Mouse (Mus musculus) CH12.LX (cell line): ENCODE data around the gene Serpina9.

Source experiments
- CTCF ChIP-seq, 2 experiments: IDR thresholded peaks in 1 of 2; conservative IDR thresholded peaks in 1 of 2; 2 replicates each; pipeline ENCODE4 v1.5.1; 2011 to 2012; ENCODE audit warnings: low read depth in 2 of 2, low read length in 2 of 2, improper control_type of control experiment in 1 of 2, inconsistent platforms in 1 of 2, mild to moderate bottlenecking in 1 of 2, moderate library complexity in 1 of 2
- IRF4 ChIP-seq: IDR thresholded peaks from 2 replicates; pipeline ENCODE4 v1.6.1; 2014; ENCODE audit warnings: low read depth, mild to moderate bottlenecking, inconsistent platforms, low read length, improper control_type of control experiment
- MEF2A ChIP-seq: IDR thresholded peaks from 2 replicates; pipeline ENCODE4 v1.6.1; 2014; ENCODE audit warnings: low read depth, mild to moderate bottlenecking, inconsistent platforms, low read length, improper control_type of control experiment, borderline replicate concordance
- NELFE ChIP-seq: IDR thresholded peaks from 2 replicates; pipeline ENCODE4 v1.6.1; 2011; ENCODE audit warnings: low read depth, low read length, improper control_type of control experiment
- RCOR1 ChIP-seq: conservative IDR thresholded peaks from 2 replicates; pipeline ENCODE4 v1.6.1; 2012; ENCODE audit warnings: low read depth, mild to moderate bottlenecking, inconsistent platforms, low read length, improper control_type of control experiment
- SIN3A ChIP-seq: IDR thresholded peaks from 2 replicates; pipeline ENCODE4 v1.6.1; 2012; ENCODE audit warnings: low read length, improper control_type of control experiment, inconsistent platforms
- USF1 ChIP-seq: IDR thresholded peaks from 2 replicates; pipeline ENCODE4 v1.6.1; 2014; ENCODE audit warnings: low read depth, mild to moderate bottlenecking, inconsistent platforms, low read length, improper control_type of control experiment
- ZC3H11A ChIP-seq: IDR thresholded peaks from 2 replicates; pipeline ENCODE4 v1.6.1; 2012; ENCODE audit warnings: low read depth, mild to moderate bottlenecking, inconsistent platforms, low read length, improper control_type of control experiment

- TF ChIP-seq SIN3A (no peak), NELFE (no peak), CTCF (conservative IDR thresholded peaks at IDR 0.05 in 1 of 2, IDR thresholded peaks at IDR 0.05 in 1 of 2; ENCODE audit: low read depth in 2 of 2, low read length in 2 of 2) (no peak), RCOR1 (no peak), IRF4 (no peak), MEF2A (no peak), ZC3H11A (no peak), USF1 (no peak)
These were observed 31.8 kb downstream of the Serpina9 start for GRCm38 (mm10) chr12:103981646-103982360.
